Mouse (Mus musculus): ENCODE measurements around the gene Gm45799. TPM values are rescaled to one million over a fixed set of nuclear protein-coding genes. Genes with fewer than 3 reads are reported as not detected.

Gene Gm45799
- polyA plus RNA-seq (2012; rRNA removed) = 104 and 129 TPM in 2 replicates

DNA sequence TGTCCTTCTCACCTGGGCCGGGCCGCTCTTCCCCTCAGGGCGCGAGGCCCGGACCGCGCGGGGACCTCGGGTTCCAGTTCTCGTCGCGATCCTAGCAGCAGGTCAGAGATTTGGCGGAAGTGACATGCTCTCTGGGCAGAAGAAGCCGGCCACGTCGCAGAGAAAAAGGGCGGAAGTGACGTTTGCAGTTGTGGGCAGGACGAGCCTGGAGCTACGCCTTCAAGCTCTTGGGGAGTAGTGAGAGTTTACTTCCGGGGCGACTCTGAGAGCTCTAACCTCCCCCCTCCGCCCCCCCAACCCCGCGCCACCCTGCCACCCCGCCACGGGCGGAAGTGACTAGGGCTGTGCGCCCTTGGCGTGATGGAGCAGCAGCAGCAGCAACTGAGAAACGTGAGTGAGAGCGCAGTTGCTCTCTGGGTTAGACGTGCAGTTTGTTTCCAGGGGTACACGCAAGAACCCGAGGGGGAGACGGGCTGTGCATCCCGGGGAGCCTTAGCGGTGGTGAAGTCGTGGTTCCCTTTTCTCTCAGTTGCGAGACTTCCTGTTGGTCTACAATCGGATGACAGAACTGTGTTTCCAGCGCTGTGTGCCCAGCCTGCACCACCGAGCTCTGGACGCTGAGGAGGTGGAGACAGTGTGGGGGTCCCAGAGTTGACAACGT is at the start of gene Gm45799, which contains the start of gene Arfip2:
Gene Gm45799, plus strand, starts transcription at position 320 of the 661 bp plus-strand sequence.
Gene Arfip2, minus strand, starts transcription at position 184 of the 661 bp plus-strand sequence.

DNA sequence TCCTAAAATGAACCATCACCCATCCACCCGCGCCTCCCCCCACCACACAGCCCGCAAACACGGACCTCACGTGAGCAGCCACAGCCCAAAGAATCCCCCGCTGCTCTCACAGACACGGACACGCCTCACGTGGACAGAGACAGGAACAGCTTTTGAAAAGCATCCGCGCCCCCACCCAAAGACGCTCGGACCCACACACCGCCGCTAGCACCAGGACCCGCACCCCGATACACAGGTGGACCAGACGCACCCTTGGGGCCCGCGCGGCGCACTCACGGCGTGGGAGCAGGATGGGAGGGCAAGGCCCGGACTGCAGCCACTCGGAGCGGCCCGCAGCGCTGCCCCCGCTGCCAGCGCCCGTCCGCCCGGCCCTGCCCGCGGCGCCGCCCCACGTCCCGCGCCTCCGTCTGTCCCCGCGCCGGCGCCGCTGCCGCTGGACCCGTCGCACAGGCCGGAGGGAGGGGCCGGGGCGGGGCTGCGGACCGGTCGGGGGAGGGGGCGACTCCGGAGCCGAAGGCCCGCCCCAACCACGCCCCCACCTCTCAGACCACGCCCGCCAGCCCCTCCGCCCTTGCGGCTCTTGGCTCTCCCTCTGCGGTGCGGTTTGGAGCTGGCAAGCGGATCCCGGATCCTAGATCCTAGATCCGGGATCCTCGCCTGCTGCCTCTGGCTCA is 7.1 kb upstream of the Gm45799 start, which contains the start of gene Trim3:
Gene Trim3, minus strand, starts transcription at position 445 of the 674 bp plus-strand sequence.

DNA sequence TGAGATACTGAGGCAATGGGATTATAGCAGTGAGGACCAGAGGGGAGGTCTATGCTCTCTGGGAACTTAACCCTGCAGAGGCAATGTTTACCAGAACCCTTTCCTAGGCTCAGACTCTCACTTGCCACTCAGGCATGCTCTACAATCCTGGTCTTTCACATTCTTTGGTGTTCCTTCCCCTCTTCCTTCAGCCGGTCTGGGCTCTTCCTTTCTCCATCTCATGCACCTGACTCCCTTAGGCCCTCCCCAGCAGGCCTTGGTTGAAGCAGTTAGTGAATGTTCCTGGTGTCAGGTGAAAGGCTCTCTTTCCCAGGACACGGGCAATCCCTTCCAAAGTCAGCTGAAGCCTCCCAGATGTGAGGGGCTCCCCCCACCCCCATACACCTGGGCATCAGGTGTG is 596 bp upstream of the Gm45799 start, which contains the start of gene Timm10b:
Gene Timm10b, plus strand, starts transcription at position 301 of the 400 bp plus-strand sequence.

GRCm38 (mm10) chr7:105650639-105651435 is 10.5 kb downstream of the Gm45799 start, which contains the start of gene Dnhd1:
TSS of gene Dnhd1 (plus strand) at chr7:105650827.

Other genes starting within 250 kb of the Gm45799 start
- 36.0 and 37.7 TPM in 2 replicates for gene Fam160a2, start 240.5 kb upstream of the Gm45799 start, polyA plus RNA-seq (2012; rRNA removed)
- gene Cnga4, start 236.0 kb upstream of the Gm45799 start, polyA plus RNA-seq (2012; rRNA removed) = 0.18 and 0.34 TPM in 2 replicates
- 1.7 and 1.9 TPM in 2 replicates for gene Cckbr, start 214.8 kb upstream of the Gm45799 start, polyA plus RNA-seq (2012; rRNA removed)
- gene Cavin3, start 158.3 kb upstream of the Gm45799 start, polyA plus RNA-seq (2012; rRNA removed) = 22.6 and 32.7 TPM in 2 replicates
- gene Smpd1, start 86.2 kb upstream of the Gm45799 start, polyA plus RNA-seq (2012; rRNA removed) = 37.1 and 42.4 TPM in 2 replicates
- 215 and 247 TPM in 2 replicates for gene Apbb1, start 58.9 kb upstream of the Gm45799 start, polyA plus RNA-seq (2012; rRNA removed)
- 0.63 and 0.69 TPM in 2 replicates for gene Hpx, start 40.4 kb upstream of the Gm45799 start, polyA plus RNA-seq (2012; rRNA removed)
- 135 and 148 TPM in 2 replicates for gene Trim3, start 7.0 kb upstream of the Gm45799 start, polyA plus RNA-seq (2012; rRNA removed)
- gene Timm10b, start 496 bp upstream of the Gm45799 start, polyA plus RNA-seq (2012; rRNA removed) = 119 and 132 TPM in 2 replicates
- gene Arfip2, start 136 bp upstream of the Gm45799 start, polyA plus RNA-seq (2012; rRNA removed) = 122 and 123 TPM in 2 replicates
- 6.8 and 8.0 TPM in 2 replicates for gene Dnhd1, start 10.3 kb downstream of the Gm45799 start, polyA plus RNA-seq (2012; rRNA removed)
- gene Ilk, start 96.0 kb downstream of the Gm45799 start, polyA plus RNA-seq (2012; rRNA removed) = 198 and 225 TPM in 2 replicates
- 18.5 and 19.5 TPM in 2 replicates for gene Rrp8, start 96.8 kb downstream of the Gm45799 start, polyA plus RNA-seq (2012; rRNA removed)
- 239 and 264 TPM in 2 replicates for gene Taf10, start 103.8 kb downstream of the Gm45799 start, polyA plus RNA-seq (2012; rRNA removed)
- gene Tpp1, start 111.7 kb downstream of the Gm45799 start, polyA plus RNA-seq (2012; rRNA removed) = 43.1 and 45.9 TPM in 2 replicates
- gene Dchs1, start 147.1 kb downstream of the Gm45799 start, polyA plus RNA-seq (2012; rRNA removed) = 56.3 and 58.4 TPM in 2 replicates
- gene Mrpl17, start 170.5 kb downstream of the Gm45799 start, polyA plus RNA-seq (2012; rRNA removed) = 204 and 216 TPM in 2 replicates